Mouse (Mus musculus) CH12.LX (cell line): ENCODE results near the gene Gm49342. TPM values are rescaled to one million over a fixed set of nuclear protein-coding genes. Genes with fewer than 3 reads are reported as not detected.

Experiments
- DNase-seq: peaks from one replicate; pipeline ENCODE4 v3.0.0-alpha.2; 2013; ENCODE audit errors: extremely low read depth
- H3K27ac ChIP-seq: 2 replicates; pipeline ENCODE4 v1.5.1; 2012; ENCODE audit warnings: low read depth, mild to moderate bottlenecking, control low read depth, moderate library complexity; ENCODE audit not compliant: insufficient read depth
- H3K27me3 ChIP-seq: replicated peaks from 2 replicates; pipeline ENCODE3; 2012; ENCODE audit warnings: inconsistent platforms
- H3K36me3 ChIP-seq, 2 experiments: replicated peaks in 1 of 2; 2 replicates each; pipeline versions ENCODE3 to v1.6.1; 2012; ENCODE audit warnings: inconsistent platforms in 1 of 2, low read length in 1 of 2, mild to moderate bottlenecking in 1 of 2, mixed read lengths in 1 of 2, moderate library complexity in 1 of 2; ENCODE audit not compliant: control insufficient read depth in 1 of 2, insufficient read depth in 1 of 2
- H3K4me1 ChIP-seq, 2 experiments: 2 replicates each; pipeline ENCODE4 v1.6.1; 2012; ENCODE audit warnings: inconsistent platforms in 1 of 2, moderate library complexity in 1 of 2; ENCODE audit not compliant: insufficient read depth in 2 of 2, control insufficient read depth in 1 of 2
- H3K4me2 ChIP-seq: 2 replicates; pipeline ENCODE4 v1.6.1; 2012; ENCODE audit warnings: low read depth, mild to moderate bottlenecking, control low read depth; ENCODE audit not compliant: poor library complexity, insufficient read depth, severe bottlenecking
- H3K4me3 ChIP-seq, 3 experiments: fragments of 150-350 bp in 1 of 3; sonication (generic) in 1 of 3; replicated peaks in 1 of 3; 2 replicates each; pipeline versions ENCODE3 to v1.5.1; 2011 to 2012; ENCODE audit warnings: low read depth in 2 of 3, low read length in 2 of 3, mild to moderate bottlenecking in 2 of 3, moderate library complexity in 2 of 3, control low read depth in 1 of 3, improper control_type of control experiment in 1 of 3, inconsistent platforms in 1 of 3, mixed read lengths in 1 of 3; ENCODE audit not compliant: poor library complexity in 1 of 3
- H3K79me2 ChIP-seq: replicated peaks from 2 replicates; pipeline ENCODE4 v1.6.1; 2012; ENCODE audit warnings: mild to moderate bottlenecking, moderate library complexity; ENCODE audit not compliant: control insufficient read depth, poor library complexity, insufficient read depth, severe bottlenecking; ENCODE audit errors: extremely low read depth
- H3K9ac ChIP-seq: 2 replicates; pipeline ENCODE4 v1.6.1; 2012; ENCODE audit warnings: low read depth, mild to moderate bottlenecking, control low read depth, moderate library complexity; ENCODE audit not compliant: insufficient read depth
- H3K9me3 ChIP-seq: replicated peaks from 2 replicates; pipeline ENCODE3; 2012; ENCODE audit warnings: low read length, inconsistent platforms, mixed read lengths
- BHLHE40 ChIP-seq: IDR thresholded peaks from 2 replicates; pipeline ENCODE4 v1.6.1; 2011; ENCODE audit warnings: mild to moderate bottlenecking, low read depth, low read length, improper control_type of control experiment
- CTCF ChIP-seq, 2 experiments: IDR thresholded peaks in 1 of 2; conservative IDR thresholded peaks in 1 of 2; 2 replicates each; pipeline ENCODE4 v1.5.1; 2011 to 2012; ENCODE audit warnings: low read depth in 2 of 2, low read length in 2 of 2, improper control_type of control experiment in 1 of 2, inconsistent platforms in 1 of 2, mild to moderate bottlenecking in 1 of 2, moderate library complexity in 1 of 2
- E2F4 ChIP-seq: IDR thresholded peaks from 2 replicates; pipeline ENCODE4 v1.6.1; 2011; ENCODE audit warnings: low read depth, low read length, improper control_type of control experiment; ENCODE audit not compliant: insufficient replicate concordance
- ELF1 ChIP-seq: IDR thresholded peaks from 2 replicates; pipeline ENCODE4 v1.6.1; 2014; ENCODE audit warnings: low read depth, mild to moderate bottlenecking, inconsistent platforms, low read length, improper control_type of control experiment
- EP300 ChIP-seq: IDR thresholded peaks from 2 replicates; pipeline ENCODE4 v1.6.1; 2011; ENCODE audit warnings: low read length, improper control_type of control experiment
- ETS1 ChIP-seq: conservative IDR thresholded peaks from 2 replicates; pipeline ENCODE4 v1.6.1; 2012; ENCODE audit warnings: low read depth, mild to moderate bottlenecking, inconsistent platforms, low read length, improper control_type of control experiment, moderate library complexity
- JUND ChIP-seq: conservative IDR thresholded peaks from 2 replicates; pipeline ENCODE4 v1.6.1; 2011; ENCODE audit warnings: low read depth, low read length, improper control_type of control experiment
- MAX ChIP-seq: IDR thresholded peaks from 2 replicates; pipeline ENCODE4 v1.6.1; 2011; ENCODE audit warnings: low read length, improper control_type of control experiment
- MAZ ChIP-seq: IDR thresholded peaks from 2 replicates; pipeline ENCODE4 v1.6.1; 2012; ENCODE audit warnings: low read depth, mild to moderate bottlenecking, inconsistent platforms, low read length, improper control_type of control experiment, moderate library complexity
- MEF2A ChIP-seq: IDR thresholded peaks from 2 replicates; pipeline ENCODE4 v1.6.1; 2014; ENCODE audit warnings: low read depth, mild to moderate bottlenecking, inconsistent platforms, low read length, improper control_type of control experiment, borderline replicate concordance
- MXI1 ChIP-seq: IDR thresholded peaks from 2 replicates; pipeline ENCODE4 v1.6.1; 2011; ENCODE audit warnings: mild to moderate bottlenecking, low read depth, low read length, improper control_type of control experiment
- MYC ChIP-seq: IDR thresholded peaks from 2 replicates; pipeline ENCODE4 v1.6.1; 2011; ENCODE audit warnings: low read depth, mild to moderate bottlenecking, improper control_type of control experiment, low read length
- POLR2A ChIP-seq: IDR thresholded peaks from 2 replicates; pipeline ENCODE4 v1.6.1; 2011; ENCODE audit warnings: low read depth, mild to moderate bottlenecking, improper control_type of control experiment, low read length
- POLR2AphosphoS2 ChIP-seq: IDR thresholded peaks from 2 replicates; pipeline ENCODE4 v1.6.1; 2011; ENCODE audit warnings: low read depth, low read length, improper control_type of control experiment
- RAD21 ChIP-seq: IDR thresholded peaks from 2 replicates; pipeline ENCODE4 v1.6.1; 2011; ENCODE audit warnings: low read depth, mild to moderate bottlenecking, low read length, improper control_type of control experiment, moderate library complexity
- RCOR1 ChIP-seq: conservative IDR thresholded peaks from 2 replicates; pipeline ENCODE4 v1.6.1; 2012; ENCODE audit warnings: low read depth, mild to moderate bottlenecking, inconsistent platforms, low read length, improper control_type of control experiment
- SIN3A ChIP-seq: IDR thresholded peaks from 2 replicates; pipeline ENCODE4 v1.6.1; 2012; ENCODE audit warnings: low read length, improper control_type of control experiment, inconsistent platforms
- SMC3 ChIP-seq: IDR thresholded peaks from 2 replicates; pipeline ENCODE4 v1.6.1; 2011; ENCODE audit warnings: low read depth, low read length, improper control_type of control experiment
- TCF12 ChIP-seq: IDR thresholded peaks from 2 replicates; pipeline ENCODE4 v1.6.1; 2014; ENCODE audit warnings: low read depth, mild to moderate bottlenecking, inconsistent platforms, low read length, improper control_type of control experiment
- UBTF ChIP-seq: IDR thresholded peaks from 2 replicates; pipeline ENCODE4 v1.6.1; 2012; ENCODE audit warnings: low read depth, mild to moderate bottlenecking, inconsistent platforms, low read length, improper control_type of control experiment, moderate library complexity
- USF1 ChIP-seq: IDR thresholded peaks from 2 replicates; pipeline ENCODE4 v1.6.1; 2014; ENCODE audit warnings: low read depth, mild to moderate bottlenecking, inconsistent platforms, low read length, improper control_type of control experiment
- ZKSCAN1 ChIP-seq: IDR thresholded peaks from 2 replicates; pipeline ENCODE4 v1.6.1; 2012; ENCODE audit warnings: low read depth, inconsistent platforms, low read length, improper control_type of control experiment, borderline replicate concordance
- dilution Hi-C: fragments of 300-500 bp; cut with MboI; formaldehyde crosslinking; loops from 2 replicates; pipeline ENCODE4 v1.14.3; 2020; ENCODE audit warnings: low sequenced_read_pairs; ENCODE audit not compliant: extremely low pct_unique_long_range_greater_than_20kb, extremely low pct_ligation_motif_present
- in situ Hi-C: fragments of 300-500 bp; cut with MboI; formaldehyde crosslinking; loops from 3 replicates; pipeline ENCODE4 v1.14.3; 2019; ENCODE audit warnings: low sequenced_read_pairs, low pct_ligation_motif_present, low pct_unique_long_range_greater_than_20kb, mixed read lengths
- polyA plus RNA-seq: library from polyadenylated mRNA; unstranded; fragments of >175 nt; gene quantifications from 2 replicates; pipeline ENCODE4 v1.2.1, GENCODE M21; 2012; ENCODE audit warnings: low read depth; ENCODE audit not compliant: insufficient read length
- total RNA-seq, 2 experiments: library from RNA; depleted of rRNA; stranded (reverse); fragments of 300-350 nt in 1 of 2; fragments of >200 nt in 1 of 2; gene quantifications; 2 replicates each; pipeline ENCODE4 v1.2.3; 2012 to 2014

The Gm49342 gene
- total and polyA plus RNA-seq, 3 experiments, result 50.6 to 120 TPM; not detected in 1

- Histone ChIP-seq H3K36me3 (no peaks in the 10 kb centered on the region), H3K4me1 (no peaks in the 10 kb centered on the region), H3K9ac (no peak overlapping the region), H3K27ac (no peak overlapping the region), H3K9me3 (no peaks in the 10 kb centered on the region), H3K79me2 (no peaks in the 10 kb centered on the region), H3K4me3 (no peak overlapping the region), H3K4me2 (no peak overlapping the region), H3K27me3 (no peaks in the 10 kb centered on the region)
- TF ChIP-seq ETS1, result no peak
- no peak for TF ChIP-seq USF1
- no peak for TF ChIP-seq POLR2AphosphoS2
- no peak for TF ChIP-seq UBTF
- no peak for TF ChIP-seq JUND
- no peak for TF ChIP-seq MXI1
- TF ChIP-seq MEF2A, result no peak
- TF ChIP-seq RAD21, result no peak
- TF ChIP-seq TCF12, result no peak
- TF ChIP-seq RCOR1, result no peak
- no peak for TF ChIP-seq SMC3
- TF ChIP-seq EP300, result no peak
- TF ChIP-seq ZKSCAN1, result no peak
- TF ChIP-seq MAX, result no peak
- TF ChIP-seq E2F4, result no peak
- TF ChIP-seq ELF1, result no peak
- no peak for TF ChIP-seq MYC
- TF ChIP-seq CTCF (conservative IDR thresholded peaks at IDR 0.05 in 1 of 2, IDR thresholded peaks at IDR 0.05 in 1 of 2; ENCODE audit: low read depth in 2 of 2, low read length in 2 of 2), result no peak
- TF ChIP-seq SIN3A, result no peak
- in situ Hi-C loops, result no loop called here
- no peak for DNase-seq
- dilution Hi-C loops, result no loop called here
Measured at GRCm38 (mm10) chr14:51008781-51009180, 64.5 kb downstream of the Gm49342 start.

GRCm38 (mm10) chr14:51009572-51009971, 65.3 kb downstream of the Gm49342 start:
- H3K9me3 ChIP-seq, result no peaks in the 10 kb centered on the region
- no peak overlapping the region for H3K27ac ChIP-seq
- H3K4me1 ChIP-seq, result no peaks in the 10 kb centered on the region
- in situ Hi-C loops (no loop called here), dilution Hi-C loops (no loop called here)
- no peaks in the 10 kb centered on the region for H3K79me2 ChIP-seq
- no peaks in the 10 kb centered on the region for H3K27me3 ChIP-seq
- TF ChIP-seq BHLHE40 (no peak), POLR2A (no peak), MAZ (no peak), MAX (no peak)
- TF ChIP-seq, all 38 proteins: peak for 0
- no peak overlapping the region for H3K4me3 ChIP-seq
- no peaks in the 10 kb centered on the region for H3K36me3 ChIP-seq
- H3K9ac ChIP-seq, result no peak overlapping the region
- H3K4me2 ChIP-seq, result no peak overlapping the region
- no peak for DNase-seq

Other genes starting within 250 kb of the Gm49342 start
Only the 20 nearest of the 23 such genes appear.
- gene Olfr749, start 199.4 kb upstream of the Gm49342 start, total RNA-seq (2012; rRNA removed), result not detected in 2 replicates
- gene Olfr749, start 199.4 kb upstream of the Gm49342 start, total RNA-seq (2014; rRNA removed), result not detected in 2 replicates
- gene Olfr749, start 199.4 kb upstream of the Gm49342 start, polyA plus RNA-seq, result not detected in 2 replicates
- 53.4 and 57.8 TPM in 2 replicates for gene Ttc5, start 159.0 kb upstream of the Gm49342 start, total RNA-seq (2012; rRNA removed)
- 65.0 and 72.1 TPM in 2 replicates for gene Ttc5, start 159.0 kb upstream of the Gm49342 start, total RNA-seq (2014; rRNA removed)
- gene Ttc5, start 159.0 kb upstream of the Gm49342 start, polyA plus RNA-seq, result 44.3 and 44.5 TPM in 2 replicates
- 2.7 and 4.2 TPM in 2 replicates for gene Ccnb1ip1, start 136.8 kb upstream of the Gm49342 start, total RNA-seq (2012; rRNA removed)
- not detected in 2 replicates for gene Ccnb1ip1, start 136.8 kb upstream of the Gm49342 start, total RNA-seq (2014; rRNA removed)
- gene Ccnb1ip1, start 136.8 kb upstream of the Gm49342 start, polyA plus RNA-seq, result not detected in 2 replicates
- 55.9 and 64.6 TPM in 2 replicates for gene Parp2, start 136.7 kb upstream of the Gm49342 start, total RNA-seq (2012; rRNA removed)
- gene Parp2, start 136.7 kb upstream of the Gm49342 start, total RNA-seq (2014; rRNA removed), result 95.9 and 117 TPM in 2 replicates
- gene Parp2, start 136.7 kb upstream of the Gm49342 start, polyA plus RNA-seq, result 82.3 and 90.9 TPM in 2 replicates
- 12.2 and 14.7 TPM in 2 replicates for gene Tep1, start 74.0 kb upstream of the Gm49342 start, total RNA-seq (2012; rRNA removed)
- gene Tep1, start 74.0 kb upstream of the Gm49342 start, total RNA-seq (2014; rRNA removed), result 3.5 and 4.1 TPM in 2 replicates
- gene Tep1, start 74.0 kb upstream of the Gm49342 start, polyA plus RNA-seq, result 12.9 and 14.0 TPM in 2 replicates
- not detected in 2 replicates for gene Klhl33, start 47.0 kb upstream of the Gm49342 start, total RNA-seq (2012; rRNA removed)
- not detected in 2 replicates for gene Klhl33, start 47.0 kb upstream of the Gm49342 start, total RNA-seq (2014; rRNA removed)
- gene Klhl33, start 47.0 kb upstream of the Gm49342 start, polyA plus RNA-seq, result not detected in 2 replicates
- gene Osgep, start 19.6 kb upstream of the Gm49342 start, total RNA-seq (2012; rRNA removed), result 39.1 and 41.7 TPM in 2 replicates
- 88.7 and 90.4 TPM in 2 replicates for gene Osgep, start 19.6 kb upstream of the Gm49342 start, total RNA-seq (2014; rRNA removed)
- gene Osgep, start 19.6 kb upstream of the Gm49342 start, polyA plus RNA-seq, result 48.4 and 57.6 TPM in 2 replicates
- 178 and 250 TPM in 2 replicates for gene Apex1, start 19.5 kb upstream of the Gm49342 start, total RNA-seq (2012; rRNA removed)
- 417 and 427 TPM in 2 replicates for gene Apex1, start 19.5 kb upstream of the Gm49342 start, total RNA-seq (2014; rRNA removed)
- 353 and 354 TPM in 2 replicates for gene Apex1, start 19.5 kb upstream of the Gm49342 start, polyA plus RNA-seq
- gene Pip4p1, start 13.7 kb upstream of the Gm49342 start, total RNA-seq (2012; rRNA removed), result 18.1 and 21.2 TPM in 2 replicates
- 28.1 and 29.2 TPM in 2 replicates for gene Pip4p1, start 13.7 kb upstream of the Gm49342 start, total RNA-seq (2014; rRNA removed)
- gene Pip4p1, start 13.7 kb upstream of the Gm49342 start, polyA plus RNA-seq, result 31.1 and 35.5 TPM in 2 replicates
- 99.3 and 113 TPM in 2 replicates for gene Pnp, start 13.4 kb upstream of the Gm49342 start, total RNA-seq (2012; rRNA removed)
- 118 and 128 TPM in 2 replicates for gene Pnp, start 13.4 kb upstream of the Gm49342 start, total RNA-seq (2014; rRNA removed)
- 65.9 and 80.0 TPM in 2 replicates for gene Pnp, start 13.4 kb upstream of the Gm49342 start, polyA plus RNA-seq
- gene Pnp2, start 11.5 kb downstream of the Gm49342 start, total RNA-seq (2012; rRNA removed), result 0.21 TPM in 2 replicates
- 0.43 TPM in 1 of 2 replicates, not detected in the other for gene Pnp2, start 11.5 kb downstream of the Gm49342 start, total RNA-seq (2014; rRNA removed)
- 0.91 TPM in 1 of 2 replicates, not detected in the other for gene Pnp2, start 11.5 kb downstream of the Gm49342 start, polyA plus RNA-seq
- gene Rnase10, start 63.2 kb downstream of the Gm49342 start, total RNA-seq (2012; rRNA removed), result not detected in 2 replicates
- not detected in 2 replicates for gene Rnase10, start 63.2 kb downstream of the Gm49342 start, total RNA-seq (2014; rRNA removed)
- gene Rnase10, start 63.2 kb downstream of the Gm49342 start, polyA plus RNA-seq, result not detected in 2 replicates
- not detected in 2 replicates for gene Rnase9, start 97.4 kb downstream of the Gm49342 start, total RNA-seq (2012; rRNA removed)
- not detected in 2 replicates for gene Rnase9, start 97.4 kb downstream of the Gm49342 start, total RNA-seq (2014; rRNA removed)
- gene Rnase9, start 97.4 kb downstream of the Gm49342 start, polyA plus RNA-seq, result not detected in 2 replicates
- not detected in 2 replicates for gene Rnase11, start 105.6 kb downstream of the Gm49342 start, total RNA-seq (2012; rRNA removed)
- gene Rnase11, start 105.6 kb downstream of the Gm49342 start, total RNA-seq (2014; rRNA removed), result not detected in 2 replicates
- gene Rnase11, start 105.6 kb downstream of the Gm49342 start, polyA plus RNA-seq, result not detected in 2 replicates
- 0.38 and 0.55 TPM in 2 replicates for gene Rnase12, start 113.1 kb downstream of the Gm49342 start, total RNA-seq (2012; rRNA removed)
- not detected in 2 replicates for gene Rnase12, start 113.1 kb downstream of the Gm49342 start, total RNA-seq (2014; rRNA removed)
- not detected in 2 replicates for gene Rnase12, start 113.1 kb downstream of the Gm49342 start, polyA plus RNA-seq
- gene Olfr750, start 129.9 kb downstream of the Gm49342 start, total RNA-seq (2012; rRNA removed), result not detected in 2 replicates
- gene Olfr750, start 129.9 kb downstream of the Gm49342 start, total RNA-seq (2014; rRNA removed), result not detected in 2 replicates
- gene Olfr750, start 129.9 kb downstream of the Gm49342 start, polyA plus RNA-seq, result not detected in 2 replicates
- gene Rnase4, start 146.6 kb downstream of the Gm49342 start, total RNA-seq (2012; rRNA removed), result 0.92 and 1.9 TPM in 2 replicates
- gene Rnase4, start 146.6 kb downstream of the Gm49342 start, total RNA-seq (2014; rRNA removed), result 1.8 and 2.5 TPM in 2 replicates
- gene Rnase4, start 146.6 kb downstream of the Gm49342 start, polyA plus RNA-seq, result 1.1 and 1.6 TPM in 2 replicates
- 1.6 and 2.2 TPM in 2 replicates for gene Ang, start 146.6 kb downstream of the Gm49342 start, total RNA-seq (2012; rRNA removed)
- 0.44 and 1.2 TPM in 2 replicates for gene Ang, start 146.6 kb downstream of the Gm49342 start, total RNA-seq (2014; rRNA removed)
- gene Ang, start 146.6 kb downstream of the Gm49342 start, polyA plus RNA-seq, result 0.97 and 1.2 TPM in 2 replicates
- gene Eddm3b, start 169.9 kb downstream of the Gm49342 start, total RNA-seq (2012; rRNA removed), result not detected in 2 replicates
- gene Eddm3b, start 169.9 kb downstream of the Gm49342 start, total RNA-seq (2014; rRNA removed), result not detected in 2 replicates
- not detected in 2 replicates for gene Eddm3b, start 169.9 kb downstream of the Gm49342 start, polyA plus RNA-seq
- gene Rnase6, start 179.4 kb downstream of the Gm49342 start, total RNA-seq (2012; rRNA removed), result 15.6 and 18.3 TPM in 2 replicates
- 35.1 and 38.2 TPM in 2 replicates for gene Rnase6, start 179.4 kb downstream of the Gm49342 start, total RNA-seq (2014; rRNA removed)
- gene Rnase6, start 179.4 kb downstream of the Gm49342 start, polyA plus RNA-seq, result 15.3 and 16.4 TPM in 2 replicates